Mouse (Mus musculus): ENCODE data around the gene Lrrc18. TPM values are rescaled to one million over a fixed set of nuclear protein-coding genes. Genes with fewer than 3 reads are reported as not detected.

Lrrc18 gene
- polyA plus RNA-seq (2015; fragmentation: Nextera tagmentation; extraction: Ambion mirVana) = 0.11 and 0.13 TPM in 2 replicates

DNA sequence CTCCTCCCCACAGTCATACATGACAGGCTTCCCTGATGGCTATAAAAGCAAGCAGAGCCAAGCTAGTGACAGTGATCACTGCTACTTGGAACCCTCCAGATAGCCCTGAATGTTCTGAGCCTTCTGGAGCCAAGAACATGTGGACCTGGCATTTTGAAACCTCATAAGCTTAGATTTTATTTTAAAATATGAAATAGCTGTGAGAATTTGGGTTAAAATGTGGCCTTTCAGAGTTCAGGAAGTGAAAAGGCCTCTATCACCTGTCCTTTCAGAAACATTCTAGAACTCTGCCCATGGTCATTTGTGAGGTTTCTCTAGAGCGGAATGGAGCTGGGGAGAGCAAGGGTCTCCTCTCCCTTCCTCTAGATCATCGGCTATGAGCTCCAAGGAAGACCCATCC, at the start of gene Lrrc18:
Gene Lrrc18 (plus strand): TSS at position 301 of the 400 bp plus-strand sequence.
- Histone ChIP-seq H3K27me3 (replicated peaks; ENCODE audit: control insufficient read depth, insufficient read depth, low read length) (no peaks in the 10 kb centered on the region), H3K36me3 (ENCODE audit: control insufficient read depth, insufficient read depth, low read length) (no peaks in the 10 kb centered on the region), H3K4me3 (ENCODE audit: low read length) (no peak within 1 kb of the TSS), H3K4me1 (ENCODE audit: control insufficient read depth, insufficient read depth, low read length) (no peaks in the 10 kb centered on the region), H3K9ac (ENCODE audit: low read depth, low read length) (no peak within 1 kb of the TSS), H3K4me2 (ENCODE audit: low read depth, low read length) (no peak within 1 kb of the TSS), H3K9me3 (ENCODE audit: control insufficient read depth, low read length) (no peaks in the 10 kb centered on the region), H3K27ac (ENCODE audit: low read length) (no peak within 1 kb of the TSS)
- ATAC-seq = no peak
- WGBS = 92% methylated on average over 2 of the region's 2 CpGs

DNA sequence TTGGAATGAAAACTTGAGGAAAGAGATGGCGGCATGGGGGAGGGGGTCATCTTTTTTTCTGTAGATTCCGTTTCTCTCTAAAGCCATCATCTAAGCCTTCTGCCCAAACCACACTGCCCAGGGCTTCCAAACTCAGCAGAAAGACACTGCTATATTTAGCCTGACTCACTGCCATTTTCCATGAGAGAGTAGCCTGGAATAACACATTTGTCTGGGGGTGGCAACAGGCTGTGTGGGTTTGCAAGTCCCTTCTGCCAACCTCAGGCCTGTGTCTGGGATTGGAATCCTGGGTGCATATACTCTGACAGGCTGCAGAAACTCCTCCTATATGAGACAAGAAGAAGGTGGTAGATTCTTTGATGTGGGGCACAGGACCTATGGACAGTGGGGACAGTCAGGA, 43.7 kb upstream of the Lrrc18 start:
- peaks cover 11% of the 10 kb centered on the region for H3K4me1 ChIP-seq (ENCODE audit: control insufficient read depth, insufficient read depth, low read length)
- no peak overlapping the region for H3K4me3 ChIP-seq (ENCODE audit: low read length)
- no peak overlapping the region for H3K27ac ChIP-seq (ENCODE audit: low read length)
- ATAC-seq = no peak
- no peaks in the 10 kb centered on the region; the same call in 1 of the 2 replicates for H3K27me3 ChIP-seq (replicated peaks; ENCODE audit: control insufficient read depth, insufficient read depth, low read length)
- H3K4me2 ChIP-seq (ENCODE audit: low read depth, low read length) = no peak overlapping the region
- H3K36me3 ChIP-seq (ENCODE audit: control insufficient read depth, insufficient read depth, low read length) = no peaks in the 10 kb centered on the region
- H3K9ac ChIP-seq (ENCODE audit: low read depth, low read length) = no peak overlapping the region
- H3K9me3 ChIP-seq (ENCODE audit: control insufficient read depth, low read length) = no peaks in the 10 kb centered on the region
- whole genome bisulfite sequencing = 90% methylated on average over 2 of the region's 2 CpGs

DNA sequence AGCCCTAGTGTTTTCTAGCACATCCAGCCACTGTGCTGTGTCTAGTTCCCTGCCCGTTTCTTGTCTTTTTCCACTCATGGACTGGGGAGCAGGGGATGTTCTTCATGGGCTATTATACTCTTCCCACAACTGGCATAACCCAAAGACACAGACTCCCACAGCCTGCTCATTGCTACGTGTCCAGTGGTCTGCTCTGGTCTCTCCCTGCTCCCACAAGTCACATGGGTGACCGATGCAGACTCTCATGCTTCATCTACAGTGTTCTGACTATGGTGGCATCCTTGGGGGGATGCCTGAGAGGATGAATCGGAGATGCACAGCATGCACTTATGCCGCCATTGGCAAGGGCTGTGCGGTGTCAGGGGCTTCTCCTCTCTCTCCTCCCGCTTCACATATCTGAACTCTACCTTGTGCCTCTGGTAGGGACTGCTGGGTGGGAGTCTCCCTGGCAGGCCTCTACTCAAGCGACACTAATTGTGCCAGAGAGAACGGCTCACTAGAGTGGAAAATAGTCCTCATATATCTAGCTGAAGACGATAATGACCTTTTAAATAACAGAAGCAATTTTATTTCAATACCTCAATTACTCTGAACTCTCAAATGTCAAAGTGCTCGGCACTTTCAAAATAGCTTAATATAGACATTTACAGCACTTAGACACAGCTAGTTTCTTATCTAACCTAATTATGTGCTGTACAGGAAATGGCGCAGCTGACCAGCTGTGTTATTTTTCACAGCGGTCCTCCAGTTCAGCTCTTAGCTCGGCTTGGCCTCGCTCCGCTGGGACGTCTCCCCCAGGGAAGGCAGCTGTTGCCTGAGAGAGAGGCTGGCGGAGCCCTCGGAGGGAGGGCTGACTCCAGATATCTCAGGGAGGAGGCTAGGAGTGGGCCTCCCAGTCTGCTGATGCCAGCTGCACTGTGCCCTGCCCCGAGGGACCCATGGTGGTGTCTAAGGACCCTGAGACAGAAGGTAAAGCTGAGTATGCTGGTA, 40.6 kb upstream of the Lrrc18 start:
- H3K4me1 ChIP-seq (ENCODE audit: control insufficient read depth, insufficient read depth, low read length) = peaks cover 11% of the 10 kb centered on the region
- WGBS = 48% methylated on average over 20 of the region's 20 CpGs
- H3K27ac ChIP-seq (ENCODE audit: low read length) = peak overlapping the region; percentile 49
- H3K4me2 ChIP-seq (ENCODE audit: low read depth, low read length) = no peak overlapping the region
- peak; percentile 88 for ATAC-seq
- H3K9me3 ChIP-seq (ENCODE audit: control insufficient read depth, low read length) = no peaks in the 10 kb centered on the region
- H3K4me3 ChIP-seq (ENCODE audit: low read length) = no peak overlapping the region
- H3K9ac ChIP-seq (ENCODE audit: low read depth, low read length) = no peak overlapping the region
- H3K36me3 ChIP-seq (ENCODE audit: control insufficient read depth, insufficient read depth, low read length) = no peaks in the 10 kb centered on the region
- no peaks in the 10 kb centered on the region; the same call in 1 of the 2 replicates for H3K27me3 ChIP-seq (replicated peaks; ENCODE audit: control insufficient read depth, insufficient read depth, low read length)

DNA sequence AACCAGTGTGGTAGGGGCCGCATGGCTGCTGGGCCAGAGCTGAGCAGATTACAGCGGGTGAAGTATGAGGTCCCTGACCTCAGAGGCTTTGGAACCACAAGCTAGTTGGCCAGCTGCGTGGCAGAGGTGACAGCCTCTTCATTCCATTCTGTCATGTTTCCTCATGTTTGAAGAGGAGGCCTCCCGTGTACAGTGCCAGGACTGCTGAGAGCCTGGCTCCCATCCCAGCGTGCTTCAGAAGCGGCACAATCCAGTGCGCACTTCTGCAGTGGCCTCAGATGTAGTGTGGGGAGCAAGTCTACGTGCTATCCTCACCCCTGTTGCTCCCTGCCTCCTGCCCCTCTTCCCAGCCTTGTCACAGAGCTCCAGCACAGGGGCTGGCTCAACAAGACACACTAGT, 34.7 kb upstream of the Lrrc18 start:
- no peak overlapping the region for H3K9ac ChIP-seq (ENCODE audit: low read depth, low read length)
- H3K27me3 ChIP-seq (replicated peaks; ENCODE audit: control insufficient read depth, insufficient read depth, low read length) = no peaks in the 10 kb centered on the region
- no peaks in the 10 kb centered on the region for H3K36me3 ChIP-seq (ENCODE audit: control insufficient read depth, insufficient read depth, low read length)
- H3K27ac ChIP-seq (ENCODE audit: low read length) = no peak overlapping the region
- WGBS = 55% methylated on average over 8 of the region's 8 CpGs
- H3K9me3 ChIP-seq (ENCODE audit: control insufficient read depth, low read length) = no peaks in the 10 kb centered on the region
- no peak overlapping the region for H3K4me2 ChIP-seq (ENCODE audit: low read depth, low read length)
- peak; percentile 58 for ATAC-seq
- H3K4me1 ChIP-seq (ENCODE audit: control insufficient read depth, insufficient read depth, low read length) = peaks cover 12% of the 10 kb centered on the region
- no peak overlapping the region for H3K4me3 ChIP-seq (ENCODE audit: low read length)

DNA sequence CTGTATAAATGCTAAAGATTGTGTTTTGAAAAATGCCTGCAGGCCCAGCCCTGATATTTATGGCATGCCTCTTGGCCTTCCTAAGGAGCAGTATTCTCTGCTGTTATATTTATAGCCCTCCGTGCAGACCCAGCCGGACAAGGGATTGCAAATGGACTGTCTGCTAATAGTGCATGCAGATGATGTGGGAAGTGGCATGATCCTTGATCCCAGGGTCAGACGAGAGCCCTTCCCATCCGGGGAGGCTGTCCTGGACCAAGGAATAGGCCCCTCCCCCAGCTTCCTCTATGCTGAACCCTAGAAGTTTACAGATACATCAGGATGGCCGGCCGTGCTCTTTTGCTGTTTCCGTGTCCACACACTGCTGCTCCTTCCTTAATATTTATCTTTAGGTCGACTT, 32.5 kb upstream of the Lrrc18 start:
- 36% methylated on average over 8 of the region's 8 CpGs for WGBS
- H3K27me3 ChIP-seq (replicated peaks; ENCODE audit: control insufficient read depth, insufficient read depth, low read length) = no peaks in the 10 kb centered on the region
- no peak for ATAC-seq
- H3K36me3 ChIP-seq (ENCODE audit: control insufficient read depth, insufficient read depth, low read length) = no peaks in the 10 kb centered on the region
- H3K4me1 ChIP-seq (ENCODE audit: control insufficient read depth, insufficient read depth, low read length) = peaks cover 12% of the 10 kb centered on the region
- H3K9ac ChIP-seq (ENCODE audit: low read depth, low read length) = no peak overlapping the region
- H3K4me3 ChIP-seq (ENCODE audit: low read length) = no peak overlapping the region
- no peak overlapping the region for H3K27ac ChIP-seq (ENCODE audit: low read length)
- no peaks in the 10 kb centered on the region for H3K9me3 ChIP-seq (ENCODE audit: control insufficient read depth, low read length)
- H3K4me2 ChIP-seq (ENCODE audit: low read depth, low read length) = no peak overlapping the region

DNA sequence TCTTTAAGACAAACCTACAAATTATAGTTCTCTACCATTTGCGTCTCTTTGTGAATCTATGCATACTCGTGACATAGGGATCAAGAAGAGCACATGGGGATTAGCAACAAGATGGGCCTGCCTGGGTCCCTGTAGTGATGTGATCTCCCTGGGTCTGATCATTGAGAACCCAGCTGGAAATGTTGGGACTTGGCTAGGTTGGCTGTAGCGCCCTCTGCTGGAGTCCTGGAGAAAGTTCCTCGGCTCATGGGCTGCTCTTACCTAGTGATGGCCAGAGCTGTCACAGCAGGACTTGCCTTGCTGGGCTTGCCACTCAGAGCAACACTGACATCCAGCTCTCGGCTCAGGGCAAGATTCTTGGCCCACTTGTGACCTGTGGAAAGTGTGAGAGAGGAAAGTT, 30.7 kb upstream of the Lrrc18 start:
- Histone ChIP-seq H3K4me1 (ENCODE audit: control insufficient read depth, insufficient read depth, low read length) (peaks cover 12% of the 10 kb centered on the region), H3K27ac (ENCODE audit: low read length) (no peak overlapping the region), H3K36me3 (ENCODE audit: control insufficient read depth, insufficient read depth, low read length) (no peaks in the 10 kb centered on the region), H3K4me2 (ENCODE audit: low read depth, low read length) (no peak overlapping the region), H3K9ac (ENCODE audit: low read depth, low read length) (no peak overlapping the region), H3K9me3 (ENCODE audit: control insufficient read depth, low read length) (no peaks in the 10 kb centered on the region), H3K27me3 (replicated peaks; ENCODE audit: control insufficient read depth, insufficient read depth, low read length) (no peaks in the 10 kb centered on the region), H3K4me3 (ENCODE audit: low read length) (no peak overlapping the region)
- no peak for ATAC-seq
- 45% methylated on average over 5 of the region's 5 CpGs for WGBS

DNA sequence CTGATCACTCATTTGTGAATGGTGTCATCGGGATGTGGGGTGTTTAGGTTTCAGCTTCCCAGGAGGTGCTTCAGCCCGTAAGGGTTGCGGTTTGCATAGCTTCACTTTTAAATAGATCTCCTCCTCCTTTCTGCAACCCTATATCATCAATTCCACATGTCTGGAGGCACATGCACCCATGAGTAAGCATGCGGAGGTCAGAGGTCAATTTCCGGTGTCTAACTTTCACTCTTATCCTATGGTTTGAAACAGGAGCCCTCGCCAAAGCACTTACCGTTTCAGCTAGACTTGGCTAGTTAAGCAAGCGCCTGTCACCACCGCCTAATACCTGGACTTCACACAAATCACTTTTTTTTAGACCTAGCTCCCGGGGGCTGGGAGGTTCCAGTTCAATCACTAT, 26.4 kb upstream of the Lrrc18 start:
- H3K9me3 ChIP-seq (ENCODE audit: control insufficient read depth, low read length) = no peaks in the 10 kb centered on the region
- 78% methylated on average over 10 of the region's 10 CpGs for WGBS
- no peaks in the 10 kb centered on the region for H3K27me3 ChIP-seq (replicated peaks; ENCODE audit: control insufficient read depth, insufficient read depth, low read length)
- H3K4me3 ChIP-seq (ENCODE audit: low read length) = no peak overlapping the region
- no peaks in the 10 kb centered on the region for H3K36me3 ChIP-seq (ENCODE audit: control insufficient read depth, insufficient read depth, low read length)
- H3K4me1 ChIP-seq (ENCODE audit: control insufficient read depth, insufficient read depth, low read length) = no peaks in the 10 kb centered on the region
- H3K9ac ChIP-seq (ENCODE audit: low read depth, low read length) = no peak overlapping the region
- no peak overlapping the region for H3K4me2 ChIP-seq (ENCODE audit: low read depth, low read length)
- no peak overlapping the region for H3K27ac ChIP-seq (ENCODE audit: low read length)
- no peak for ATAC-seq

DNA sequence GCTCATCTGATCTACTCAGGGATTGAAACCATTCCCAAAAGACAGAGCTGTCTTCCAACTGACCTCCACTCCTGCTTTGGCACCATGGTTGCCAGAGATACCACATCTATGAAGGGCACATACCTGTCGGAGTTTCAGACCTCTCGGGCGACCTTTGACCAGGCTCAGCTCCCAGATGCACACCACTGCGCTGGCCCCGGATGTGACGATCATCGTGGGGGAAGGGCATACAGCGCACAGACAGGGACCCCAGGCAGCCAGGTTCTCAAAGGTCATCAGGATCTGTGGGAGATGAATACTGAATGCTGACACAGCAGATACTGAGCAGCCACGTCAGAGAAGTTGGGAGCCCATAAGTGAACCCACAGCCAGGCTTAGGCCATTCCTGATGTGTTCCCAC, 20.5 kb upstream of the Lrrc18 start:
- H3K36me3 ChIP-seq (ENCODE audit: control insufficient read depth, insufficient read depth, low read length) = no peaks in the 10 kb centered on the region
- no peak overlapping the region for H3K9ac ChIP-seq (ENCODE audit: low read depth, low read length)
- no peaks in the 10 kb centered on the region for H3K4me1 ChIP-seq (ENCODE audit: control insufficient read depth, insufficient read depth, low read length)
- no peaks in the 10 kb centered on the region for H3K27me3 ChIP-seq (replicated peaks; ENCODE audit: control insufficient read depth, insufficient read depth, low read length)
- no peak for ATAC-seq
- H3K27ac ChIP-seq (ENCODE audit: low read length) = no peak overlapping the region
- no peaks in the 10 kb centered on the region for H3K9me3 ChIP-seq (ENCODE audit: control insufficient read depth, low read length)
- no peak overlapping the region for H3K4me3 ChIP-seq (ENCODE audit: low read length)
- no peak overlapping the region for H3K4me2 ChIP-seq (ENCODE audit: low read depth, low read length)
- 68% methylated on average over 9 of the region's 9 CpGs for WGBS

DNA sequence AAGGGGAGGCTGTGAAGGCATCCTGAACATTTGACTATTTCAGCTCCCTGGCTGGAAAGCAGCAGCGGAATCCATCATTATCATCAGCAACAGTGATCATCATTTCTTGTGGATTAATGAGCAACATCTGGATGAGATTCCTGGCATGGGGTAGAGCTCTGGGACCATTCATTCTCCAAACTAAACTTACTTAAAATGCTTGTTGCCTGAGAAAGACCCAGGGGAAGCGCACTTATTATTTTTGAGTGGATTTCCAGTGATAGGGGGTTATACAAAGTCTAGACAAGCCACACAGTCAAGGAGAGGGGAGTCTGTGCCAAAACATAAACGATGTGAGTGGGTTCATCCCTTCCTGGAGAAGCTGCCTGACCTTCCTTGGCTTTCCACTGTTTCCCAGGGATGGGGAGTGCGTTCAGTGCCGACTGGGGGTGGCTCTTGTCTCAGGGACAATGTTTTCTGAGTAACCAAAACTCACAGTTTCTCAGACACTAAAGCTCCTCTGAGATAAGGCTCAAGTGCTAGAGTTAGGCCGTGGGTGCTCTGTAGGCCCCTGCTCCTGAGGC, 6.9 kb upstream of the Lrrc18 start:
- no peaks in the 10 kb centered on the region for H3K27me3 ChIP-seq (replicated peaks; ENCODE audit: control insufficient read depth, insufficient read depth, low read length)
- 56% methylated on average over 6 of the region's 6 CpGs for WGBS
- no peak overlapping the region for H3K9ac ChIP-seq (ENCODE audit: low read depth, low read length)
- peak; percentile 61 for ATAC-seq
- H3K36me3 ChIP-seq (ENCODE audit: control insufficient read depth, insufficient read depth, low read length) = no peaks in the 10 kb centered on the region
- H3K4me3 ChIP-seq (ENCODE audit: low read length) = no peak overlapping the region
- peaks cover 4% of the 10 kb centered on the region; the same call in 1 of the 2 replicates for H3K4me1 ChIP-seq (ENCODE audit: control insufficient read depth, insufficient read depth, low read length)
- H3K4me2 ChIP-seq (ENCODE audit: low read depth, low read length) = no peak overlapping the region
- H3K9me3 ChIP-seq (ENCODE audit: control insufficient read depth, low read length) = no peaks in the 10 kb centered on the region
- H3K27ac ChIP-seq (ENCODE audit: low read length) = no peak overlapping the region

Data from intestine, embryonic 16.5 days (tissue).